Mouse (Mus musculus): ENCODE results near the gene Taf4.

Taf4 gene

GRCm38 (mm10) chr2:179937091-179937490, 39.4 kb downstream of the Taf4 start:
- no peak for DNase-seq (ENCODE audit: low spot score in 2 of 2)

GRCm38 (mm10) chr2:179934165-179934564, 42.3 kb downstream of the Taf4 start:
- DNase-seq (ENCODE audit: low spot score in 2 of 2), result no peak

- no peak for DNase-seq (ENCODE audit: low spot score in 2 of 2)
These were observed 44.7 kb downstream of the Taf4 start for GRCm38 (mm10) chr2:179931741-179932140.

GRCm38 (mm10) chr2:179929166-179929565, 47.3 kb downstream of the Taf4 start:
- DNase-seq (ENCODE audit: low spot score in 2 of 2), result no peak

- DNase-seq (ENCODE audit: low spot score in 2 of 2), result peak in 1 of 2 experiments; percentile 12
These were observed 52.4 kb downstream of the Taf4 start for GRCm38 (mm10) chr2:179924038-179924437.

GRCm38 (mm10) chr2:179921021-179921653, 55.3 kb downstream of the Taf4 start:
- no peak for DNase-seq (ENCODE audit: low spot score in 2 of 2)

GRCm38 (mm10) chr2:179920042-179920441, 56.4 kb downstream of the Taf4 start:
- DNase-seq (ENCODE audit: low spot score in 2 of 2), result no peak

GRCm38 (mm10) chr2:179916877-179917673, 59.4 kb downstream of the Taf4 start:
- DNase-seq (ENCODE audit: low spot score in 2 of 2), result peak; percentile 40 to 42

- DNase-seq (ENCODE audit: low spot score in 2 of 2), result no peak
These were observed 62.2 kb downstream of the Taf4 start for GRCm38 (mm10) chr2:179914246-179914645.

GRCm38 (mm10) chr2:179913349-179913748, 63.1 kb downstream of the Taf4 start:
- no peak for DNase-seq (ENCODE audit: low spot score in 2 of 2)

- no peak for DNase-seq (ENCODE audit: low spot score in 2 of 2)
These were observed 63.5 kb downstream of the Taf4 start for GRCm38 (mm10) chr2:179912911-179913310.

- no peak for DNase-seq (ENCODE audit: low spot score in 2 of 2)
These were observed 79.5 kb downstream of the Taf4 start for GRCm38 (mm10) chr2:179896949-179897348.

- DNase-seq (ENCODE audit: low spot score in 2 of 2), result no peak
These were observed 85.4 kb downstream of the Taf4 start for GRCm38 (mm10) chr2:179891048-179891447.

GRCm38 (mm10) chr2:179884561-179884960, 91.9 kb downstream of the Taf4 start:
- no peak for DNase-seq (ENCODE audit: low spot score in 2 of 2)

- no peak for DNase-seq (ENCODE audit: low spot score in 2 of 2)
These were observed 98.8 kb downstream of the Taf4 start for GRCm38 (mm10) chr2:179877551-179878215.

GRCm38 (mm10) chr2:179875147-179875546, 101.3 kb downstream of the Taf4 start:
- DNase-seq (ENCODE audit: low spot score in 2 of 2), result peak in 1 of 2 experiments; percentile 43

- no peak for DNase-seq (ENCODE audit: low spot score in 2 of 2)
These were observed 103.1 kb downstream of the Taf4 start for GRCm38 (mm10) chr2:179873315-179873714.

GRCm38 (mm10) chr2:179872724-179873123, 103.7 kb downstream of the Taf4 start:
- no peak for DNase-seq (ENCODE audit: low spot score in 2 of 2)

- peak in 1 of 2 experiments; percentile 36 for DNase-seq (ENCODE audit: low spot score in 2 of 2)
These were observed 106.6 kb downstream of the Taf4 start for GRCm38 (mm10) chr2:179869871-179870270.

- DNase-seq (ENCODE audit: low spot score in 2 of 2), result no peak
These were observed 108.8 kb downstream of the Taf4 start for GRCm38 (mm10) chr2:179867669-179868068.

GRCm38 (mm10) chr2:179865097-179865496, 111.3 kb downstream of the Taf4 start:
- DNase-seq (ENCODE audit: low spot score in 2 of 2), result no peak

- DNase-seq (ENCODE audit: low spot score in 2 of 2), result no peak
These were observed 113.2 kb downstream of the Taf4 start for GRCm38 (mm10) chr2:179863266-179863665.

GRCm38 (mm10) chr2:179862676-179863075, 113.8 kb downstream of the Taf4 start:
- DNase-seq (ENCODE audit: low spot score in 2 of 2), result no peak
